Mouse (Mus musculus): ENCODE measurements around the gene Gm3625.

DNA sequence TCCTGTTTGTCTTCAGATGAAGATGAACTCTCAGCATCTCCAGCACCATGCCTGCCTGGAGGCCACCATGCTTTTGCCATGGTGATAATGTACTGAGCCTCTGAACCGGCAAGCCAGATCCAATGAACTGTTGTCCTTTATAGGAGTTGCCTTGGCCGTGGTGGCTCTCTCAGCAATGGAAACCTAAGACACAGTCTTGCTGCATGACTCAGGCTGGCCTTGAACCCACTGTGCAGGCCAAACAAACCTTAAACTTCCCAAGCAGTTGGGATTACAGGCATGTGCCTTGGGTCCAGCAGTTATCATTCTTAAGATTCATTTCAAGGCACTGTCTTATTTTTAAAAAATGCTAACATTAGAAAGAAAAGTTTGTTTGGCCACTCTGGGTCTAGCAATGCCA is 4.9 kb downstream of the Gm3625 start:
- TF ChIP-seq GATA1 (IDR thresholded peaks at IDR 0.05; ENCODE audit: borderline replicate concordance, low read length) = no peak
- no peak for TF ChIP-seq FLI1 (IDR thresholded peaks at IDR 0.05; ENCODE audit: low read length)

Measured in megakaryocyte, embryonic 14.5 days (primary cell).